Mouse (Mus musculus) gastrocnemius, postnatal 25 days (tissue): ENCODE results near the gene Oas1e. TPM values are rescaled to one million over a fixed set of nuclear protein-coding genes. Genes with fewer than 3 reads are reported as not detected.

Source experiments
- DNase-seq: peaks from one replicate; pipeline ENCODE4 v3.0.0; 2022
- total RNA-seq, 2 experiments: library from RNA; stranded (reverse); gene quantifications; 1 replicate in 1 of 2; 2 replicates in 1 of 2; pipeline ENCODE4 v1.2.3; 2021

Oas1e gene
- total RNA-seq, 2 experiments from 2014 or later = not detected

DNA sequence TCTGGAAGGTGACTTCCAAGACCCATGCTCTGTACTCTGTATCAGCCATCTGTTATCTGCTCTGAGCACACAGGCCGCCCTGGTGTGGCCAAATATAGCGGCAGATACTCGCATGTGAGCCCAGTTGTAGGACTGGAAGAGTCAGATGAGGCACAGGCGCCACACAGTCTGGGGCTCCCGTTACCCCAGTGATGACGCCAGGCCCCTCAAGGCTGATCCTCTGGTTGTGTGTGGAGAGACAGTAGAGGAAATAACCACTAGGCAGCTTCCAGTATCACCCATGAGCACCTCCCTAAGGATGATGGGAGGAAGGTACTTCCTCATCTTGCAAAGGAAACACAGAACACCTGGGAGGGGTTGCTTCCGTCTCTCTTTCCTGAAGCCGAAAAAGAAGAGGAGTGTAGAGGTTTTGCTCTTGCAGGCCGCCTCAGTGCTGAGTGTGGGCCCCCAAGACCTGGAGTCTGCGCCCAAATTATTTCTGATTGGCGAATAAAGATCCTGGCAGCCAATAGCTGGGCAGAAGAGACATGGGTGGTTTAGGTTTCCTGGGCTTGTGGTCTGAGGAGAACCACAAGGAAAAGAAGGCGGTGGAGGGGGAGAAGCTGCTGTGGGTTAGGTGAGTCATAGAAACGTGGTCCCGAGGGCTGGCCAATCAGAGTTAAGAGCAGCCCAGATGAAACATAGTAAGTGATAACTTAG is 19.9 kb downstream of the Oas1e start:
- DNase-seq = peak; percentile 19

- no peak for DNase-seq
Observed at GRCm38 (mm10) chr5:120769396-120769795, 25.9 kb downstream of the Oas1e start.

DNA sequence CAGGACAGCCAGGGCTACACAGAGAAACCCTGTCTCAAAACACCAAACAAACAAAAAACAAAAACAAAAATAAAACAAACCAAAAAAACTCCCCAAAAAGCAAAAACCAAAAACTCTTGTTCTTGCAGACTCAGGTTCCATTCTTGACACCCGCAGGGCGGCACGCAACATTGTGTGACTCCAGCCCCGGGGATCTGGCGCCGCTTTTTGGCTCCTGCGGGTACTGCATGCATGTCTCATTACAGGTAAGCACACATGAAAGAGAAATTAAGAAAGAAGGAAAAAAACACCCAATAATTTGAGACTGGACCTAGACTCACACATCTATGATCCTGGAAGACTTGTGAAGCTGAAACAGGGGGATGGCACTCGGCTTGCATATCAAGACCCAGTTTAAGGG is 30.3 kb downstream of the Oas1e start:
- DNase-seq = no peak

DNA sequence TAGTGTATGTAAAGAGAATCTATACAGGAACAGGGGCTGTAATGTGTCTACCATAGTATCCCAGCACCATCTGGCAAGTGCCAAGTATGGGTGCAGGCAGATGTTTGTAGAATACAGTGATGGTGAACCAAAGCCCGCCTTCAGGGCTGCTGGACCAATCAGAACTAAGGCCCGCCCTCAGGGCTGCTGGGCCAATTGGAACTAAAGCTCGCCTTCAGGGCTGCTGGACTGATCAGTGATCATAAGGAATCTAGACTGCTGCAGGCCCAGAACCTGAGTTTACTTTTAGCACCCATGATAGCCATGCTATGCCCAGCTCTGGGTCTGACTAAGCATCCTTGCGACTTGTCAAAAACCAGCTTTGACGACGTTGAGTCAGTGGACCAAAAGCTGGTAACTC is 33.4 kb downstream of the Oas1e start:
- DNase-seq = peak; percentile 24

DNA sequence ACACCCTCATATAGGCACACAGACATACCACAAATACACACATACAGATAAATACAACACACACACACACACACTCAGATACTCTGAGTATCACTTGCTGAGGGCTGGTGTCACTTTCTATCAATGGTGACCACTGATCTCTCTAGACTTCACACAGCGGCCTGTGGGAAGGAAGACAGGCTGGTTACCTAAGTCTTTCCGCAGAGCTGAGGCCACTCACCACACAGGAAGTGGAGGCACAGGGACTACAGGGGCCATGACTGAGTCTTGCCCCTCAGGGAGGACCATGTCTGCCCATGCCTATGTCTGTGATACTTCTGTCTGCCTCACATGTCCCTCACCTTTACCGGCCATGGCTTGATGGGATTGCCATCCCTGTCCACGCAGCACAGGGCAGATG is 41.1 kb downstream of the Oas1e start:
- DNase-seq = no peak

DNA sequence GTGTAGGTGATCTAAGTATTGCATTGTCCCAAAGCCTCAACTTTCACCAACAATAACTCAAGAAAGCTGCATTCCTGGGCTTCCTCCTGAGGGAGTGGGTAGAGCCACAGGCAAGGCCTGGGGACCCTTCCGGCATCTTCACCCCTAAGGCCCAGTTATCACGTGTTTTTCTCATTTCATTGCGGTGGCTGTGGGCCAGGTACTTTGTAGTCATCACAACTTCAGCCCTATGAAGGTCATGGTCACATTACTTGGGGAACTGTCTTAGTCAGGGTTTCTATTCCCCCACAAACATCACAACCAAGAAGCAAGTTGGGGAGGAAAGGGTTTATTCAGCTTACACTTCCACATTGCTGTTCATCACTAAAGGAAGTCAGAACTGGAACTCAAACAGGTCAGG is 42.5 kb downstream of the Oas1e start:
- no peak for DNase-seq

- no peak for DNase-seq
Observed at GRCm38 (mm10) chr5:120751206-120751605, 44.1 kb downstream of the Oas1e start.

- DNase-seq = no peak
Observed at GRCm38 (mm10) chr5:120749688-120750087, 45.6 kb downstream of the Oas1e start, which contains the start of gene Oas2. Oas2 (minus strand) TSS chr5:120749853.

DNA sequence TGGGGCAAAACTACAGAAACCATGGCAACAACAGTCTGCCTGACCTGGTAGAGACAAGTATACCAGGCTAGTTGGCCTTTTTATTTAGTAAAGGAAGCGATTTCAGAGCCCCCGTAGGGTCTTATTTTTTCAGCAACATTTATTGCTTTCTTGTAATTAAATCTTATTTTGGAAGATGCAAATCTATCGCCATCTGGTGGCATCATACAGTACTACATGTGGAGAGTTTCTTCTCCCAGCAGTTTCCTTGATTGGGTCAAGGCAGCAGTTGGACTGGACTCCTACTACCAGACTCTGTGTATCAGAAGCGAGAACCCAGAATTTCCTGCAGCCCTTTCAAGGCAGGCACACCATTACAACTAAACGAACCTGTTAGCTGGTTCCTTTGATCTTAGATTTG is 48.9 kb downstream of the Oas1e start:
- no peak for DNase-seq

GRCm38 (mm10) chr5:120742125-120742524 is 53.2 kb downstream of the Oas1e start:
- DNase-seq = no peak

Other genes with a start within 250 kb of the Oas1e start
- gene Tpcn1, start 206.9 kb downstream of the Oas1e start, total RNA-seq = 10 to 100 TPM; 44.3 to 48.3 TPM
- gene Iqcd, start 206.5 kb downstream of the Oas1e start, total RNA-seq = under 1 TPM in 1 of 2 experiments, not detected in 1; 0.18 TPM
- 1 to 10 TPM; 4.8 to 6.3 TPM for gene Rita1, start 182.9 kb downstream of the Oas1e start, total RNA-seq
- gene Ddx54, start 182.8 kb downstream of the Oas1e start, total RNA-seq = 10 to 100 TPM; 15.7 to 17.1 TPM
- gene Cfap73, start 161.3 kb downstream of the Oas1e start, total RNA-seq = not detected
- gene Rasal1, start 146.7 kb downstream of the Oas1e start, total RNA-seq = not detected
- gene Dtx1, start 83.6 kb downstream of the Oas1e start, total RNA-seq = under 1 TPM; 0.61 to 0.91 TPM
- gene Oas2, start 45.7 kb downstream of the Oas1e start, total RNA-seq = under 1 TPM; 0.21 to 0.28 TPM
- not detected for gene Oas3, start 17.9 kb downstream of the Oas1e start, total RNA-seq
- gene Oas1c, start 17.0 kb upstream of the Oas1e start, total RNA-seq = not detected
- gene Oas1f, start 51.8 kb upstream of the Oas1e start, total RNA-seq = not detected
- not detected for gene Oas1h, start 65.9 kb upstream of the Oas1e start, total RNA-seq
- gene Oas1g, start 92.1 kb upstream of the Oas1e start, total RNA-seq = not detected
- gene Oas1a, start 112.0 kb upstream of the Oas1e start, total RNA-seq = under 1 TPM in 1 of 2 experiments, not detected in 1; 0.24 TPM
- not detected for gene Oas1d, start 119.0 kb upstream of the Oas1e start, total RNA-seq
- under 1 TPM in 1 of 2 experiments, not detected in 1; 0.11 TPM for gene Rph3a, start 214.6 kb upstream of the Oas1e start, total RNA-seq